ENCODE assay signal across 25 mouse cellular contexts in genomic region chr17:59397404-59397803, GRCm38 (mm10).
"Had no signal": no experiment of that assay in that cellular context is flagged by ENCODE, and none has a peak within 500 bp of the region (broad histone marks: within the 10 kb centered on the region; RNA-seq: fewer than 3 reads in every experiment).

No protein-coding gene starts in this region.

- H3K36me3 ChIP-seq: embryonic facial prominence, embryonic 10.5 days; embryonic facial prominence, embryonic 12.5 days; embryonic facial prominence, embryonic 13.5 days; embryonic facial prominence, embryonic 15.5 days; forebrain, embryonic 10.5 days; forebrain, embryonic 12.5 days; forebrain, embryonic 15.5 days; heart, embryonic 10.5 days had no signal

- H3K4me3 ChIP-seq: embryonic facial prominence, embryonic 10.5 days; embryonic facial prominence, embryonic 12.5 days; embryonic facial prominence, embryonic 13.5 days; embryonic facial prominence, embryonic 15.5 days; erythroblast, embryonic 14.5 days; forebrain, embryonic 10.5 days; forebrain, embryonic 12.5 days; forebrain, embryonic 13.5 days; forebrain, embryonic 15.5 days; gastrocnemius, adult 2 months; heart, adult 2 months; heart, embryonic 10.5 days had no signal

- H3K27me3 ChIP-seq: embryonic facial prominence, embryonic 12.5 days; embryonic facial prominence, embryonic 13.5 days; embryonic facial prominence, embryonic 15.5 days; forebrain, embryonic 12.5 days; forebrain, embryonic 13.5 days; forebrain, embryonic 15.5 days had no signal

- DNase-seq: cerebellum, adult 9-11 months; cerebellum, postnatal 10 days; cerebellum, postnatal 14 days; cerebellum, postnatal 25 days; cerebellum, postnatal 36 days; embryo, embryonic 11 days; forebrain, postnatal 0 days; gastrocnemius, adult 2 months; gastrocnemius, postnatal 10 days; gastrocnemius, postnatal 14 days; gastrocnemius, postnatal 25 days; gastrocnemius, postnatal 36 days; heart, adult 11 months; heart, adult 18-20 months; heart, adult 2 months had no signal

- H3K4me1 ChIP-seq: embryonic facial prominence, embryonic 10.5 days; embryonic facial prominence, embryonic 12.5 days; embryonic facial prominence, embryonic 13.5 days; embryonic facial prominence, embryonic 15.5 days; forebrain, embryonic 10.5 days; forebrain, embryonic 12.5 days; forebrain, embryonic 13.5 days; forebrain, embryonic 15.5 days; heart, embryonic 10.5 days had no signal

- H3K27ac ChIP-seq: embryonic facial prominence, embryonic 10.5 days; embryonic facial prominence, embryonic 12.5 days; embryonic facial prominence, embryonic 13.5 days; embryonic facial prominence, embryonic 15.5 days; forebrain, embryonic 10.5 days; forebrain, embryonic 12.5 days; forebrain, embryonic 13.5 days; forebrain, embryonic 15.5 days; gastrocnemius, adult 2 months; heart, adult 2 months; heart, embryonic 10.5 days had no signal

- H3K9me3 ChIP-seq: embryonic facial prominence, embryonic 10.5 days; embryonic facial prominence, embryonic 12.5 days; embryonic facial prominence, embryonic 13.5 days; embryonic facial prominence, embryonic 15.5 days; forebrain, embryonic 10.5 days; forebrain, embryonic 12.5 days; forebrain, embryonic 13.5 days; forebrain, embryonic 15.5 days; heart, embryonic 10.5 days had no signal

- H3K9ac ChIP-seq: embryonic facial prominence, embryonic 12.5 days; embryonic facial prominence, embryonic 13.5 days; embryonic facial prominence, embryonic 15.5 days; forebrain, embryonic 12.5 days; forebrain, embryonic 13.5 days; forebrain, embryonic 15.5 days; forebrain, postnatal 0 days had no signal
